Mouse (Mus musculus) cortical plate, adult 2 months (tissue): ENCODE data around the gene Ap4m1.

Source experiments
- CTCF ChIP-seq: fragments of 200-500 bp; IDR thresholded peaks from 2 replicates; pipeline ENCODE4 v1.5.1; 2011; ENCODE audit warnings: mild to moderate bottlenecking, control low read depth, low read length; ENCODE audit not compliant: insufficient read depth; ENCODE audit errors: extremely low read depth
- POLR2A ChIP-seq: fragments of 200-500 bp; IDR thresholded peaks from 2 replicates; pipeline ENCODE4 v1.6.1; 2011; ENCODE audit warnings: mild to moderate bottlenecking, low read length, control low read depth; ENCODE audit not compliant: insufficient read depth; ENCODE audit errors: extremely low read depth

DNA sequence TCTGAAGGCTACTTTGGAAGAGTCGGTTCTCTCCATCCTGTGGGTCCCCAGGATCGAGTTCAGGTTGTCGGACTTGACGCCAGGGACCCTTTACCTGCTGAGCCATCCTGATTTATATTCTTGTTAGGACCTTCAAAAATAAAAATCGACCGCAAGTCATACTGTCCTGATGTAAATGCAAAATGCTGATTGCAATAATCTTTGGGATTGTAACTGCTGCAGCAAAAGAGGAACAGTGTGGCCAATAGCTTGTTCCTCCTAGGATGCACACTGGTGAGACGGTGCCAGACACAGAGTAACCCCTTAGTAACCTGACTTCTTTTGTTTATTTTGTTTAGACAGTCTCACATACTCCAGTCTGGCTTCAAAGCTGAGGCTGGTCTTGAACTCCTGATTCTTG lies 23.7 kb downstream of the Ap4m1 start:
- no peak for TF ChIP-seq CTCF
- TF ChIP-seq POLR2A, result no peak
